Mouse (Mus musculus) heart, postnatal 0 days (tissue): ENCODE results near the gene Bloc1s1.

Experiments
- CTCF ChIP-seq: IDR thresholded peaks from 2 replicates; pipeline ENCODE4 v1.5.1; 2016; ENCODE audit warnings: antibody characterized with exemption, control low read depth, low read depth
- EP300 ChIP-seq: IDR thresholded peaks from 2 replicates; pipeline ENCODE4 v1.6.1; 2016; ENCODE audit warnings: antibody characterized with exemption, low read depth

- no peak for TF ChIP-seq CTCF
- TF ChIP-seq EP300: peak; percentile 66
These were observed 14.2 kb downstream of the Bloc1s1 start for GRCm38 (mm10) chr10:128909567-128910028.
